Comparison of ENCODE assay signal across 25 mouse cellular contexts in the genomic region with DNA sequence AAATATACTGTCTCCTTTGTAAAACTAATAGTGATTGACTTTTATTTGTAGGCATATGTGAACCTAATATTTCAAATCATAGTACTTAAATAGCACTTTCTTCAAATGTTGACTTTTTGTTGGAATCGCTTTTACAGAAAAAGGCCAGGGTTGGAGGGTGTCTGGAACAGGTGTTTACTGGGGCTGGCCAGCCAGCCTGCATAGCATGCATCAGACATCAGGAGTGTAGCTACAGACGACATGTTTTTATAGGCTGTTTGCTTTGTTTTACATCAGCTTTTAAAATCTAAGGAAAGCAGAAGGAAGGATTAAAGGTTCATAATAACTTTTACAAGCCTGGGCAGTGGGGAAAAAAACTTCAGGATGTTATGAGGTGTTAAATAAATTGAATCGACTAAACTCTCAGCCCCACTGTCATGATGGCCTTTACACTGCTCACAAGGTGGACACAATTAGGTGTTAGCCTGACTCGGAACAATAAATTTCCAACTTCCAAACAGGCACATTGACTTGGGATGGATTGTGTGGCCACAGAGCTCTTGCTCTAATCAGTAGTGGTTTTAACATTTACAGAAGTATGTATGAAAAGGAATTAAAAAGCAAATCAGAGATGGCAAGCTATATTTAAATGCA.
"Had no signal": no experiment of that assay in that cellular context is flagged by ENCODE, and none has a peak within 500 bp of the region (broad histone marks: within the 10 kb centered on the region; RNA-seq: fewer than 3 reads in every experiment).

No protein-coding gene starts in this region.

- DNase-seq: gastrocnemius, postnatal 14 days; gastrocnemius, postnatal 36 days; heart, adult 11 months; heart, adult 2 months; heart, postnatal 10 days; heart, postnatal 4 days; kidney, adult 18-20 months; kidney, adult 8-10 months; kidney, postnatal 10 days; kidney, postnatal 36 days; liver had no signal

- H3K27me3 ChIP-seq: heart, embryonic 12.5 days; hindbrain, embryonic 12.5 days; intestine, embryonic 15.5 days; liver, embryonic 12.5 days had no signal

- H3K36me3 ChIP-seq: heart, embryonic 10.5 days; heart, embryonic 12.5 days; hindbrain, embryonic 10.5 days; hindbrain, embryonic 12.5 days; intestine, embryonic 15.5 days; limb, embryonic 13.5 days; liver, embryonic 12.5 days had no signal

- H3K27ac ChIP-seq: heart, adult 2 months; heart, embryonic 10.5 days; hindbrain, embryonic 10.5 days; hindbrain, embryonic 12.5 days; hindbrain, embryonic 14.5 days; intestine, embryonic 15.5 days; layer of hippocampus, adult 2 months; left cerebral cortex, adult 2 months; limb, embryonic 13.5 days; liver, embryonic 12.5 days; liver, embryonic 14.5 days had no signal

- H3K4me1 ChIP-seq: heart, embryonic 12.5 days; hindbrain, embryonic 10.5 days; hindbrain, embryonic 12.5 days; intestine, embryonic 15.5 days; liver, embryonic 12.5 days had no signal

- H3K9ac ChIP-seq: heart, embryonic 12.5 days; hindbrain, embryonic 12.5 days; hindbrain, embryonic 14.5 days; intestine, embryonic 15.5 days; limb, embryonic 13.5 days; liver, embryonic 12.5 days; liver, embryonic 14.5 days had no signal

- H3K4me2 ChIP-seq: heart, embryonic 12.5 days; hindbrain, embryonic 12.5 days; hindbrain, embryonic 14.5 days; intestine, embryonic 15.5 days; limb, embryonic 13.5 days; liver, embryonic 12.5 days had no signal

- ATAC-seq: hindbrain, embryonic 16.5 days; inflammation-experienced regulatory T-cells, adult 6 months; intestine, embryonic 15.5 days; intestine, postnatal 0 days; liver, embryonic 12.5 days had no signal

- H3K9me3 ChIP-seq: heart, embryonic 10.5 days; heart, embryonic 12.5 days; hindbrain, embryonic 10.5 days; hindbrain, embryonic 12.5 days; intestine, embryonic 15.5 days; limb, embryonic 13.5 days; liver, embryonic 12.5 days had no signal

- H3K4me3 ChIP-seq: heart, adult 2 months; heart, embryonic 10.5 days; heart, embryonic 12.5 days; hindbrain, embryonic 10.5 days; hindbrain, embryonic 12.5 days; intestine, embryonic 15.5 days; layer of hippocampus, adult 2 months; left cerebral cortex, adult 2 months; limb, embryonic 13.5 days; liver, embryonic 12.5 days had no signal
